Mouse (Mus musculus) liver, postnatal 0 days (tissue): Measurements from ENCODE around the gene Aqr.

Source experiments
- CTCF ChIP-seq: sonication (generic); IDR thresholded peaks from 2 replicates; pipeline ENCODE4 v1.5.1; 2016; ENCODE audit warnings: antibody characterized with exemption, low read depth
- EP300 ChIP-seq: IDR thresholded peaks from 2 replicates; pipeline ENCODE4 v1.6.1; 2016; ENCODE audit warnings: antibody characterized with exemption, low read depth, mild to moderate bottlenecking

- TF ChIP-seq CTCF (no peak), EP300 (no peak)
These were observed 41.8 kb upstream of the Aqr start for GRCm38 (mm10) chr2:114228672-114229071.
